Mouse (Mus musculus): ENCODE measurements around the gene Chd9.

DNA sequence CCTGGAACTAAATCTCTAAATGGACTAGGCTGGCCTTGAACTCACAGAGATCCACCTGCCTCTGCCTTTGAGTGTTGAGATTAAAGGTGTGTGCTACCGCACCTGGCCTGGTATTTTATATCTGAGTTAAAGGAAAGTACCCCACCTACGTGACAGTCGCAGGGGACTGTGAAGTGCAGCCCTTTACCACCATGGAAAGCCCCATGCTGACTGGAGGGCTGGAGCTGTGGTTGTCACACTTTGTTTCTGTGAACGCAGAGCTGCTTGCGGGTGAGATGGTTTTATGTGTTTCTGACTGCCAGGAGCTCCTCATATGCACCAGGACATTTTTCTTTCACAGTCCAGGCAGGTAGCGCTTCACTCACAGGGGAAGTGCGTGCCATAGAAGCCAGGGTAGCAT lies 260.3 kb downstream of the Chd9 start:
- TF ChIP-seq CTCF (IDR thresholded peaks at IDR 0.05; ENCODE audit: extremely low read depth, insufficient read depth, insufficient read length, insufficient replicate concordance) (no peak), POLR2A (IDR thresholded peaks at IDR 0.05; ENCODE audit: low read depth, low read length) (no peak)

Data from spleen, adult 2 months (tissue).